26 mouse cellular contexts compared by ENCODE assay signal in genomic region chr6:38748037-38748436, GRCm38 (mm10).
A peak's percentile ranks its signal among the peaks of the same experiment; 100 is the strongest.
DNase-seq lines count a peak whose midpoint lies in the region; ATAC-seq lines count a peak whose summit lies in the region.
"Had no signal": no experiment of that assay in that cellular context is flagged by ENCODE, and none has a peak within 500 bp of the region (broad histone marks: within the 10 kb centered on the region; RNA-seq: fewer than 3 reads in every experiment).

No protein-coding gene starts in this region.

- no peak overlapping the region for H3K4me3 ChIP-seq in embryonic facial prominence, embryonic 11.5 days (ENCODE audit: low read depth, low read length)
- no peak overlapping the region for H3K4me3 ChIP-seq in embryonic facial prominence, embryonic 10.5 days
- H3K4me3 ChIP-seq: embryonic facial prominence, embryonic 12.5 days; forebrain, embryonic 13.5 days; heart, adult 2 months; heart, embryonic 15.5 days; hindbrain, embryonic 13.5 days had no signal

- ATAC-seq in embryonic facial prominence, embryonic 11.5 days (replicated peaks; ENCODE audit: insufficient number of reproducible peaks, low FRiP score, low TSS enrichment, low read depth), result no peak
- peak; percentile 60 for ATAC-seq in common myeloid progenitor, adult 5-6 weeks (replicated peaks; ENCODE audit: low read depth, poor library complexity, severe bottlenecking)
- ATAC-seq in granulocyte monocyte progenitor cell, adult 5-6 weeks (replicated peaks; ENCODE audit: poor library complexity, severe bottlenecking), result peak; percentile 44; the same call in 1 of the 2 replicates
- ATAC-seq: activated CD4-positive, CD25-positive, alpha-beta regulatory T cell, adult 4 months; CD4-positive, CD25-positive, alpha-beta regulatory T cell, adult 4 months; forebrain, embryonic 13.5 days; intestine, postnatal 0 days; Patski had no signal

- 72% methylated on average over 4 of the region's 4 CpGs for WGBS in embryonic facial prominence, embryonic 11.5 days
- WGBS in embryonic facial prominence, embryonic 10.5 days, result 86% methylated on average over 4 of the region's 4 CpGs

- no peak overlapping the region for H3K9ac ChIP-seq in embryonic facial prominence, embryonic 11.5 days (replicated peaks; ENCODE audit: low read length)
- H3K9ac ChIP-seq: embryonic facial prominence, embryonic 12.5 days; forebrain, embryonic 13.5 days; heart, embryonic 15.5 days; hindbrain, embryonic 13.5 days had no signal

- H3K27me3 ChIP-seq in embryonic facial prominence, embryonic 11.5 days (ENCODE audit: control insufficient read depth, insufficient read depth, low read length), result no peaks in the 10 kb centered on the region
- H3K27me3 ChIP-seq in embryonic facial prominence, embryonic 10.5 days (replicated peaks; ENCODE audit: low read depth, poor library complexity, severe bottlenecking), result no peaks in the 10 kb centered on the region
- H3K27me3 ChIP-seq: embryonic facial prominence, embryonic 12.5 days; forebrain, embryonic 13.5 days; heart, embryonic 15.5 days; hindbrain, embryonic 13.5 days; Patski had no signal

- peaks cover 2% of the 10 kb centered on the region for H3K36me3 ChIP-seq in embryonic facial prominence, embryonic 11.5 days (replicated peaks; ENCODE audit: control insufficient read depth, insufficient read depth, low read depth, low read length)
- peaks cover 51% of the 10 kb centered on the region for H3K36me3 ChIP-seq in embryonic facial prominence, embryonic 10.5 days (replicated peaks)

- no peaks in the 10 kb centered on the region for H3K9me3 ChIP-seq in embryonic facial prominence, embryonic 11.5 days (replicated peaks; ENCODE audit: control insufficient read depth, low read length)
- H3K9me3 ChIP-seq in embryonic facial prominence, embryonic 10.5 days, result no peaks in the 10 kb centered on the region
- H3K9me3 ChIP-seq: embryonic facial prominence, embryonic 12.5 days; forebrain, embryonic 13.5 days; G1E; heart, embryonic 15.5 days; hindbrain, embryonic 13.5 days had no signal

- no peak overlapping the region for H3K27ac ChIP-seq in embryonic facial prominence, embryonic 11.5 days (replicated peaks; ENCODE audit: low read depth, low read length)
- H3K27ac ChIP-seq in embryonic facial prominence, embryonic 10.5 days (replicated peaks), result no peak overlapping the region
- H3K27ac ChIP-seq: embryonic facial prominence, embryonic 12.5 days; forebrain, embryonic 13.5 days; heart, adult 2 months; heart, embryonic 15.5 days had no signal

- DNase-seq in embryonic facial prominence, embryonic 11.5 days (ENCODE audit: low spot score), result peak; percentile 47
- DNase-seq in embryonic facial prominence, embryonic 10.5 days (ENCODE audit: low spot score), result no peak
- peak; percentile 49 for DNase-seq in 416B (ENCODE audit: low read depth)
- no peak for DNase-seq in Muller cell, postnatal 12 days (ENCODE audit: inconsistent ontology term)
- DNase-seq in right cerebral cortex, adult 2 months (ENCODE audit: low spot score in 2 of 2), result no peak
- DNase-seq in cerebellum, adult 9-11 months, result no peak
- DNase-seq: adrenal gland, adult 8-10 months; cerebellum, adult 11 months; cerebellum, adult 8-10 months; cerebellum, postnatal 36 days; gastrocnemius, postnatal 10 days; heart, adult 2 months; heart, postnatal 14 days; kidney, adult 8-10 months had no signal

- H3K4me2 ChIP-seq in embryonic facial prominence, embryonic 11.5 days (ENCODE audit: low read depth, low read length), result no peak overlapping the region
- H3K4me2 ChIP-seq: embryonic facial prominence, embryonic 12.5 days; forebrain, embryonic 13.5 days; heart, embryonic 11.5 days; heart, embryonic 15.5 days; hindbrain, embryonic 13.5 days had no signal

- no peaks in the 10 kb centered on the region for H3K4me1 ChIP-seq in embryonic facial prominence, embryonic 11.5 days (ENCODE audit: control insufficient read depth, insufficient read depth, low read length)
- H3K4me1 ChIP-seq in embryonic facial prominence, embryonic 10.5 days, result peaks cover 22% of the 10 kb centered on the region

Comparison
In these comparisons a context has a peak if more than half of its experiments do, and no peak if none do; other contexts are left out.
1. DNase-seq: peak in embryonic facial prominence, embryonic 11.5 days (single experiment) and 416B (single experiment); none in embryonic facial prominence, embryonic 10.5 days (single experiment), Muller cell, postnatal 12 days (single experiment), right cerebral cortex, adult 2 months (0 of 2) and cerebellum, adult 9-11 months (single experiment).